Mouse (Mus musculus): ENCODE data around the gene Itgal. TPM values are rescaled to one million over a fixed set of nuclear protein-coding genes. Genes with fewer than 3 reads are reported as not detected.
"Not testable (repeated sequence)": the region's sequence is repeated elsewhere in the genome, so short reads cannot be mapped to it uniquely, and the experiment has no call there.

Itgal gene
- 0.91 and 1.0 TPM in 2 replicates for polyA plus RNA-seq (2014; fragmentation: Nextera tagmentation; extraction: Ambion mirVana)

DNA sequence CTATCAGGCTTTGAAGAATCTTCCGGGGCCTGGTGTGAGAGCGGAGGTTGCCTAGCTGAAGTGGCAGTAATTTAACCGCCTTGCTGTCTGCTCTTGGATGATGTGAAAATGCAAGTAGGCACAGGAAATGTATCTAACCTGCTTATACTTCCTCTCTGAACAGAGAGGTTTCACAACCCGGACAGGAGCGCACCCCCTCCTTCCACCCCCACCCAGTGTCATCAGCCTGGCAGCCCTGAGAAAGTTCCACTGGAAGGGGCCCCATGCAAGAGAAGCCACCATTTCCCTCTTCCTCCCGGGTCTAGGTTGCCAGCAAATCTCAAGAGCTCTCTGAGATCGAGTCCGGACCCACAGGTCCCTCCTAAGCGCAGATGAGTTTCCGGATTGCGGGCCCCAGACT is at the start of gene Itgal:
Itgal (plus strand) TSS at position 163 of the 400 bp plus-strand sequence.
- 78% methylated on average over 11 of the region's 11 CpGs for WGBS
- H3K9ac ChIP-seq (replicated peaks; ENCODE audit: low read depth, low read length), result no peak within 1 kb of the TSS
- H3K4me1 ChIP-seq (ENCODE audit: control insufficient read depth, insufficient read depth, low read length), result no peaks in the 10 kb centered on the region
- no peak within 1 kb of the TSS for H3K4me2 ChIP-seq (replicated peaks; ENCODE audit: low read depth, low read length)
- no peak within 1 kb of the TSS for H3K27ac ChIP-seq (ENCODE audit: low read length)
- no peaks in the 10 kb centered on the region for H3K36me3 ChIP-seq (ENCODE audit: control insufficient read depth, insufficient read depth, low read length)
- no peaks in the 10 kb centered on the region for H3K27me3 ChIP-seq (ENCODE audit: control insufficient read depth, insufficient read depth, low read length)
- no peaks in the 10 kb centered on the region for H3K9me3 ChIP-seq (ENCODE audit: control insufficient read depth, low read depth, low read length)
- no peak for ATAC-seq (ENCODE audit: insufficient number of reproducible peaks, insufficient read depth, low FRiP score, low read depth)
- no peak within 1 kb of the TSS for H3K4me3 ChIP-seq (ENCODE audit: low read depth, low read length)

DNA sequence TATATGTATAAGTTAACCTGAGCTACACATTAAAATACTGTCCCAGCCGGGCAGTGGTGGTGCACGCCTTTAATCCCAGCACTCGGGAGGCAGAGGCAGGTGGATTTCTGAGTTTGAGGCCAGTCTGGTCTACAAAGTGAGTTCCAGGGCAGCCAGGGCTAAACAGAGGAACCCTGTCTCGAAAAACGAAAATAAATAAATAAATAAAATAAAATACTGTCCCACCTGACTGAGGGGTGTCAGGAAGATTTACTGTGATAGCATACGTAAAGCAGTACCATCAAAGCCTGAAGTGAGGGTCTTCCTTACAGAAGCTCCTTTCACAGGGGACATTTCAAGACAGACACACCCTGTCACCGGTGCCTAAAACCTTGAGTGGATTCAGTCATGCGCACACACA is 45.5 kb upstream of the Itgal start:
- not testable (repeated sequence) for H3K4me2 ChIP-seq (replicated peaks; ENCODE audit: low read depth, low read length); H3K9ac ChIP-seq (replicated peaks; ENCODE audit: low read depth, low read length); H3K4me3 ChIP-seq (ENCODE audit: low read depth, low read length); H3K27me3 ChIP-seq (ENCODE audit: control insufficient read depth, insufficient read depth, low read length); ATAC-seq (ENCODE audit: insufficient number of reproducible peaks, insufficient read depth, low FRiP score, low read depth); H3K27ac ChIP-seq (ENCODE audit: low read length); H3K9me3 ChIP-seq (ENCODE audit: control insufficient read depth, low read depth, low read length)
- WGBS, result 92% methylated on average over 8 of the region's 8 CpGs
- Histone ChIP-seq H3K36me3 (ENCODE audit: control insufficient read depth, insufficient read depth, low read length) (peaks cover 39% of the 10 kb centered on the region), H3K4me1 (ENCODE audit: control insufficient read depth, insufficient read depth, low read length) (peaks cover 15% of the 10 kb centered on the region)

- H3K4me2 ChIP-seq (replicated peaks; ENCODE audit: low read depth, low read length), result no peak overlapping the region
- no peaks in the 10 kb centered on the region for H3K27me3 ChIP-seq (ENCODE audit: control insufficient read depth, insufficient read depth, low read length)
- no peak overlapping the region for H3K4me3 ChIP-seq (ENCODE audit: low read depth, low read length)
- H3K36me3 ChIP-seq (ENCODE audit: control insufficient read depth, insufficient read depth, low read length), result peaks cover 31% of the 10 kb centered on the region
- ATAC-seq (ENCODE audit: insufficient number of reproducible peaks, insufficient read depth, low FRiP score, low read depth), result no peak
- 0 out of 2 replicates have a peak, but pooled peaks cover 6% of the 10 kb centered on the region for H3K4me1 ChIP-seq (ENCODE audit: control insufficient read depth, insufficient read depth, low read length)
- no peak overlapping the region for H3K9ac ChIP-seq (replicated peaks; ENCODE audit: low read depth, low read length)
- 83% methylated on average over 2 of the region's 2 CpGs for WGBS
- H3K9me3 ChIP-seq (ENCODE audit: control insufficient read depth, low read depth, low read length), result no peaks in the 10 kb centered on the region
- H3K27ac ChIP-seq (ENCODE audit: low read length), result no peak overlapping the region
Measured at GRCm38 (mm10) chr7:127252414-127252813, 43.6 kb upstream of the Itgal start.

GRCm38 (mm10) chr7:127253341-127253740 is 42.7 kb upstream of the Itgal start:
- Histone ChIP-seq H3K9ac (replicated peaks; ENCODE audit: low read depth, low read length) (peak overlapping the region; percentile 48), H3K27me3 (ENCODE audit: control insufficient read depth, insufficient read depth, low read length) (no peaks in the 10 kb centered on the region), H3K4me1 (ENCODE audit: control insufficient read depth, insufficient read depth, low read length) (0 out of 2 replicates have a peak, but pooled peaks cover 6% of the 10 kb centered on the region), H3K4me2 (replicated peaks; ENCODE audit: low read depth, low read length) (peak overlapping the region; percentile 89), H3K36me3 (ENCODE audit: control insufficient read depth, insufficient read depth, low read length) (peaks cover 32% of the 10 kb centered on the region), H3K27ac (ENCODE audit: low read length) (peak overlapping the region; percentile 85), H3K9me3 (ENCODE audit: control insufficient read depth, low read depth, low read length) (no peaks in the 10 kb centered on the region), H3K4me3 (ENCODE audit: low read depth, low read length) (peak overlapping the region; percentile 54)
- ATAC-seq (ENCODE audit: insufficient number of reproducible peaks, insufficient read depth, low FRiP score, low read depth), result no peak
- 75% methylated on average over 6 of the region's 6 CpGs for WGBS

DNA sequence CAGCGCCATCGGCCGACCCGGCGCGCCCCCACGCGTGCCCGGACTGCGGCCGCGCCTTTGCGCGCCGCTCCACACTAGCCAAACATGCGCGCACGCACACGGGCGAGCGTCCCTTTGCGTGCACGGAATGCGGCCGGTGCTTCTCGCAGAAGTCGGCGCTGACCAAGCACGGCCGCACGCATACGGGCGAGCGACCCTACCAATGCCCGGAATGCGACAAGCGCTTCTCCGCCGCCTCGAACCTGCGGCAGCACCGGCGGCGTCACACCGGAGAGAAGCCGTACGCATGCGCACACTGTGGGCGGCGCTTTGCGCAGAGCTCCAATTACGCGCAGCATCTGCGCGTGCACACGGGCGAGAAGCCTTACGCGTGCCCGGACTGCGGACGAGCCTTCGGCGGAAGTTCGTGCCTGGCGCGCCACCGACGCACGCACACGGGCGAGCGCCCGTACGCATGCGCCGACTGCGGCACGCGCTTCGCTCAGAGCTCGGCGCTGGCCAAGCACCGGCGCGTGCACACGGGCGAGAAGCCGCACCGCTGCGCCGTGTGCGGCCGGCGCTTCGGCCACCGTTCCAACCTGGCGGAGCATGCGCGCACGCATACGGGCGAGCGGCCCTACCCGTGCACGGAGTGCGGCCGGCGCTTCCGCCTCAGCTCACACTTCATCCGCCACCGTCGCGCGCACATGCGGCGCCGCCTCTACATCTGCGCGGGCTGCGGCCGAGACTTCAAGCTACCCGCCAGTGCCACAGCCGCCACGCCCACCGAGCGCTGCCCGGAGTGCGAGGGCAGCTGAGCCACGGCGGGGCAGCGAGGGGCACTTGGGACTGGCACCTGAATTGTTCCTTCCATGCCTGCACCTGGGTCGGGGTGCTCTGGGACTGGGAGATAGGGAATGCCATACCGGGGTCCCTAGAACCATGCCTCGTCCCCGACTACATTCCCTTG is 42.0 kb upstream of the Itgal start:
- under 1% methylated on average over 136 of the region's 136 CpGs for WGBS
- H3K36me3 ChIP-seq (ENCODE audit: control insufficient read depth, insufficient read depth, low read length), result peaks cover 39% of the 10 kb centered on the region
- peak overlapping the region; percentile 89 for H3K4me2 ChIP-seq (replicated peaks; ENCODE audit: low read depth, low read length)
- H3K27me3 ChIP-seq (ENCODE audit: control insufficient read depth, insufficient read depth, low read length), result no peaks in the 10 kb centered on the region
- peak overlapping the region; percentile 53 for H3K9ac ChIP-seq (replicated peaks; ENCODE audit: low read depth, low read length)
- no peaks in the 10 kb centered on the region for H3K9me3 ChIP-seq (ENCODE audit: control insufficient read depth, low read depth, low read length)
- ATAC-seq (ENCODE audit: insufficient number of reproducible peaks, insufficient read depth, low FRiP score, low read depth), result peak; percentile 92
- H3K27ac ChIP-seq (ENCODE audit: low read length), result peak overlapping the region; percentile 85
- H3K4me3 ChIP-seq (ENCODE audit: low read depth, low read length), result peak overlapping the region; percentile 54
- H3K4me1 ChIP-seq (ENCODE audit: control insufficient read depth, insufficient read depth, low read length), result 0 out of 2 replicates have a peak, but pooled peaks cover 6% of the 10 kb centered on the region

GRCm38 (mm10) chr7:127255008-127255407 is 41.1 kb upstream of the Itgal start:
- H3K9me3 ChIP-seq (ENCODE audit: control insufficient read depth, low read depth, low read length), result no peaks in the 10 kb centered on the region
- ATAC-seq (ENCODE audit: insufficient number of reproducible peaks, insufficient read depth, low FRiP score, low read depth), result no peak
- H3K36me3 ChIP-seq (ENCODE audit: control insufficient read depth, insufficient read depth, low read length), result peaks cover 33% of the 10 kb centered on the region
- 0 out of 2 replicates have a peak, but pooled peaks cover 9% of the 10 kb centered on the region for H3K4me1 ChIP-seq (ENCODE audit: control insufficient read depth, insufficient read depth, low read length)
- H3K9ac ChIP-seq (replicated peaks; ENCODE audit: low read depth, low read length), result peak overlapping the region; percentile 53; the same call in 1 of the 2 replicates
- H3K4me2 ChIP-seq (replicated peaks; ENCODE audit: low read depth, low read length), result peak overlapping the region; percentile 89
- 9% methylated on average over 4 of the region's 4 CpGs for WGBS
- no peaks in the 10 kb centered on the region for H3K27me3 ChIP-seq (ENCODE audit: control insufficient read depth, insufficient read depth, low read length)
- peak overlapping the region; percentile 85 for H3K27ac ChIP-seq (ENCODE audit: low read length)
- peak overlapping the region; percentile 54 for H3K4me3 ChIP-seq (ENCODE audit: low read depth, low read length)

GRCm38 (mm10) chr7:127255965-127256364 is 40.1 kb upstream of the Itgal start:
- Histone ChIP-seq H3K27me3 (ENCODE audit: control insufficient read depth, insufficient read depth, low read length) (no peaks in the 10 kb centered on the region), H3K4me3 (ENCODE audit: low read depth, low read length) (no peak overlapping the region), H3K36me3 (ENCODE audit: control insufficient read depth, insufficient read depth, low read length) (peaks cover 28% of the 10 kb centered on the region), H3K9me3 (ENCODE audit: control insufficient read depth, low read depth, low read length) (no peaks in the 10 kb centered on the region), H3K4me2 (replicated peaks; ENCODE audit: low read depth, low read length) (no peak overlapping the region), H3K4me1 (ENCODE audit: control insufficient read depth, insufficient read depth, low read length) (0 out of 2 replicates have a peak, but pooled peaks cover 9% of the 10 kb centered on the region), H3K9ac (replicated peaks; ENCODE audit: low read depth, low read length) (no peak overlapping the region), H3K27ac (ENCODE audit: low read length) (no peak overlapping the region)
- 91% methylated on average over 2 of the region's 2 CpGs for WGBS
- no peak for ATAC-seq (ENCODE audit: insufficient number of reproducible peaks, insufficient read depth, low FRiP score, low read depth)

DNA sequence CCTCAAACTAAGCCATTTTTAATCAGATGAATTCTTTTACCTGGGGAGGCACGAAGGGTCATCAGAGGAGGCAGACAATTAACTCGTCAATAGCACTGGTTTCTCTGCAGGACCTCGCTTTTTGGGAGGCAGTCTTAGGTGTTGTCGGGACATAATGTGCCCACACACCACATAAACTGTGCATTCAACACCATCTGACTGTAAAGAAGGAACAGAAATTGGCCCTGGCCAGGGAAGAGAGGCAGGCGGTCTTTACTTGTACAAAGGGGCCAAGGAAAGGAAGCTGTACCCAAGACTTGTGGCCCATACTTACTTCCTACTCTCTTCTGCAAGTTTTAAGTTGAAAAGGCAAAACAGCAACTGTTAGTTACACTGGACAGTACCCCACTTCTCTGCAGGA is 39.5 kb upstream of the Itgal start:
- 87% methylated on average over 5 of the region's 5 CpGs for WGBS
- Histone ChIP-seq H3K4me1 (ENCODE audit: control insufficient read depth, insufficient read depth, low read length) (0 out of 2 replicates have a peak, but pooled peaks cover 9% of the 10 kb centered on the region), H3K36me3 (ENCODE audit: control insufficient read depth, insufficient read depth, low read length) (peaks cover 28% of the 10 kb centered on the region), H3K27ac (ENCODE audit: low read length) (no peak overlapping the region), H3K9me3 (ENCODE audit: control insufficient read depth, low read depth, low read length) (no peaks in the 10 kb centered on the region), H3K4me3 (ENCODE audit: low read depth, low read length) (no peak overlapping the region), H3K27me3 (ENCODE audit: control insufficient read depth, insufficient read depth, low read length) (no peaks in the 10 kb centered on the region), H3K4me2 (replicated peaks; ENCODE audit: low read depth, low read length) (no peak overlapping the region), H3K9ac (replicated peaks; ENCODE audit: low read depth, low read length) (no peak overlapping the region)
- no peak for ATAC-seq (ENCODE audit: insufficient number of reproducible peaks, insufficient read depth, low FRiP score, low read depth)
